Mouse (Mus musculus) spleen, adult 2 months (tissue): ENCODE data around the gene Nfil3.

ENCODE experiments used
- CTCF ChIP-seq: fragments of 200-500 bp; IDR thresholded peaks from 2 replicates; pipeline ENCODE4 v1.5.1; 2011; ENCODE audit warnings: mild to moderate bottlenecking, inconsistent platforms; ENCODE audit not compliant: insufficient read depth, insufficient read length, insufficient replicate concordance; ENCODE audit errors: extremely low read depth
- POLR2A ChIP-seq: fragments of 200-500 bp; IDR thresholded peaks from 2 replicates; pipeline ENCODE4 v1.6.1; 2011; ENCODE audit warnings: low read depth, low read length, inconsistent platforms

DNA sequence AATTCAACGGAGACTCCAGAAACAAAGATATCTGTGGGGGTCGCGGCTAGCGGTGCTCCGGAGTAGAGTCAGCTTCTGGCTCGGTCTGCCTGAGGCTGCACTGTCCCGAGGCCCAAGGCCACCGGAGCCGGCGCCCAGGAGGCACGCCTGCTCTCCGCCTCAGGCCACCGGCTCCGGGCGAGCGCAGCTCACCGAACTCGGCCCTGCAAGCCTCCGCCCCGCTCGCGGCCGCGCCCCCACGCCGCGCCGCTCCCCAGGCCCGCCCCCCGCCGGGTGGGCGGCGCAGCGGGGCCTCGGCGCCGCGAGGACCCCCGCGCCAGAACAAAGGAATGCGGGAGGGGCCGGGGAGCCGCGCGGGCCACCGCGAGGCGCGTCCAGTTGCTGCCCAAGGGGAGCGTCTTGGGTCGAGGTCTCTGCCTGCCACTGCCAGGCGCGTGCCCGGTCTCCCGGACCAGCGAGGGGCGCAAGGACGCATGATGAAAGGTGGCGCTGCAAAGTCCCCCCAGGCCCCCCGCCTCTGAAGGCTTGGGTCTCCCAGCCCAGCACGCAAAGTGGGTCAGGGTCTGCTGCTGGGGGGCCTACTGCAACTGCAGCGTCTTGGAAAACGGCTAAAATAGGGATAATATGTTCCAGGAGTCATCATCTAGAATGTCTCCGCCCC is 2.4 kb downstream of the Nfil3 start:
- TF ChIP-seq CTCF (no peak), POLR2A (no peak)
